Mouse (Mus musculus): ENCODE measurements at regions not wholly inside any gene's neighbourhood (a gene's known extent, or its start where the extent isn't known, plus 50 kb on each side); places are given as distances from the start of the nearest gene placed in this dataset.
A peak's percentile ranks its signal among the peaks of the same experiment; 100 is the strongest.
"Not testable (repeated sequence)": the region's sequence is repeated elsewhere in the genome, so short reads cannot be mapped to it uniquely, and the experiment has no call there.

DNA sequence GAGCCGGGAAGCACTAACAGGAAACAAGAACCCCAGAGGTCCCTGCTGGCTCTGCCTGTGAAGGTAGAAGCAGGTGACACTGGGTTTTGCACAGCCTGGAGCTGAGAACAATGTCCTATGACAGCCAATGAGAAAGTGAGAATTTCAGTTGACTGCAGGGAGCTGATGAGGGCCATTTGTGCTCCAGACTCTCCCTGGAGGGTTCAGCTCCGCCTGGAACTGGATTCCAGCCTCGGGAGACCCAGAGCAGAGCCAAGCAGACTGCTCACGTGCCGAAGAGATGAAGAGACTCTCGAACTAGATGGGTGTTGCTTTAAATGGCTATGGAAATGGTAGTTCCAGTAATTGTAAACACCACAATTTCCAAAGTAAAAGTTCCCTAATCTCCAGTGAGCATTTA, 93.5 kb downstream of the Cand1 start:
- DNase-seq (ENCODE audit: low read depth): no peak

DNA sequence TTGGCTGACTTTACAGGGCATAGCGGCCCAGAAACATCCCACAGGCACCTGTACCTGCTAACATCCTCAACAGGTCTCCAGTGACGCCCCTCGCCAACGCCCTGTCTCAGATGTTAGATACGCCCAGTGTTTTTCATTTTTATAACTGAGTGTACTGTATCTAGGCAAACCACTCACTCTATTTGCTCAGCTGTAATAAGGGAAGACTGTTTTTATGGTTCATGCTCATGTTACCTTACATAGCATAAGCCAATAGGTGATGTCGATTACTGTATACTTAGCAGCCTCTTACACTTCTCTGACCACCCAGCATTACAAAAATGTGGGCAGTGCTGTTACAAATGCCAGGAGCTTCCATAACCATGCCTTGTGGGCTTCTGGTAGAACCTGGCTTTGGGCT, 97.0 kb downstream of the Cand1 start:
- DNase-seq (ENCODE audit: low read depth): no peak

GRCm38 (mm10) chr10:119142307-119142706, 97.5 kb downstream of the Cand1 start:
- DNase-seq (ENCODE audit: low read depth): peak; percentile 58

- no peak for DNase-seq (ENCODE audit: low read depth)
Observed at GRCm38 (mm10) chr10:119138237-119138636, 101.6 kb downstream of the Cand1 start.

DNA sequence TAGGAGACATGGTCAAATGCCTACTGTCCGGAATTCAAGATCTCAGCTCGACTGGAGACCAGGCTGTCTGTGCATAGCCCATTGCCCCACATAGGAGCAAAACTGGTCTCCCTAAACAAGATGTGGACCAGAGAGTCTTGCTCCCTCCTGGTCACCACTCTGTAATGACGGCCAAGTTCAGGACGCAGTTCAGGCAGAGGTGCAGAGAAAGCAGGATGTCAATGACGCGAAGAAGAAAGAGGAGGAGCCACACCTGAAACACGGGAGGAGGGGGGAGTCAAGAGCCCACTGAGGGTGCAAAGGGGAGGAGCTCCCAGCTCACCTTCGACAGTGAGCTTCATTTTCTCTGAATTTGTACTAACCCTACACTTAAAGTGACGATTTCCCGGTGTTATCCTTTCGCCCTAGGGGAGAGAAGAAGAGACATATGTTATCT, 104.3 kb downstream of the Cand1 start:
- no peak for DNase-seq (ENCODE audit: low read depth)

DNA sequence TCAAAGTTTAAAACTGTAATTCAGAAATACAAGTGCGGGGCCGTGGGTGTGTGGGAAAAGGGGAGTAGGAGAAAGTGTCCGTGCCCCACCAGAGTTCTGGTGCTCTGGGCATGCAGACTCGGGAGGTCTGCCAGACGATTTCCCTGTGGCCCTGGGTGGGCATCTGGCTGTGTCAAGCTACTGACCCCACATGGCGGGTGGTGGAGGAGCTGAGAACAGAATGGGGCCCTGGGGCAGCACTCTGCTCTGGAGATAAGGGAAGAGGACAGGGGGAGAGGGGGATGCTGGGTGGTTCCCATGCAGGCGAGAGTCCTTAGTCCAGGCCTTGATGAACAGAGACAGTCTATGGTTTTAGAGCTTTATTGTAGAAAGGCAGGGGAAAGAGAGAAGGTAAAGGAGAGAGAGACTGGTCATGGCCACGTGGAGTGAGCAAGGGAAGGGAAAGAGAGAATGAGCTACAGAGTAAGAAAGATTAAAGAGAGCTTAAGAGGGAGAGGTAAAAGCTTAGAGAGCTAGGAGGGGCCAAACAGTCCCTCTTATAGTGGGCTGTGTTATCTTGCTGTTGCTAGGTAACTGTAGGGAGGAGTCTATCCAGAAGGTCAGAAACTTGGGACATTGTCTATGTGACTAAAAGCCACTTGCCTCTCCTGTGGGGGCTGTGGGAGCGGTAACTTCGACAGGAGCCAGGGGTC, 104.9 kb downstream of the Cand1 start:
- DNase-seq (ENCODE audit: low read depth): no peak

DNA sequence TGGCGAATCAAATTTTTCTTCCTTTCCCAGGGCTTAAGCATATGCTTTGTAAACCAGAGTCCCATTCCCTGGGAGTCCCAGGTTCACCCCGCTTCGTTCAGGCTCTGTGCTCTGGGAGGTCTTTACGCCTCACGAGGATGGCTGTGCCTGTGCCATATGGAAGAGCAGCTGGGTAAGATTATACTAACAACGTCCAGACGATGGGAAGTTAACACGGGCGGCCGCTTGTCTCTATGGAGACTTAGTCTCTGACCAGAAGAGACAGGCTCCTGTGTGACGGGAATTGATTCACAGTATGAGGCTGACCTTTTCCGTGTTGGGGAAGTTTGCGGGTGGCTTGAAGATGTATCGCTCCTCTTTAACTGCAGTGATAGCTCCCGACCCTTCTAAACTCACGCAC, 107.9 kb downstream of the Cand1 start:
- no peak for DNase-seq (ENCODE audit: low read depth)

DNA sequence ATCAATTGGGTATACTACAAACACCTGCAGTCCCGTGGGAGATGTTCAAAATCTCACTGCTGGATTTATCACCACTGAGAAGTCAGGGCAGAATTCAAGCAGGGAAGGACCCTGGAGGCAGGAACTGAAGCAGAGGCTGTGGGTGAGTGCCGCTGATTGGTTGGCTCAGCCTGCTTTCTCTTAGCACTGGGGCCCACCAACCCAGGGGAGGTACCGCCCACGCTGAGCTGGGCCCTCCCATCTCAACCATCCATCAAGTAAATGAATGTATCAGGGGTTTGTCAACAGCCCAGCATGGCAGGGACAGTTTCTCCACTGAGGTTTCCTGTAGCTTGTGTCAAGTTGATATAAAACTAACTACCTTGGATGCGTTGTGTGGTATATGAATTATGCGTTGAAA, 109.2 kb downstream of the Cand1 start:
- DNase-seq (ENCODE audit: low read depth): no peak

DNA sequence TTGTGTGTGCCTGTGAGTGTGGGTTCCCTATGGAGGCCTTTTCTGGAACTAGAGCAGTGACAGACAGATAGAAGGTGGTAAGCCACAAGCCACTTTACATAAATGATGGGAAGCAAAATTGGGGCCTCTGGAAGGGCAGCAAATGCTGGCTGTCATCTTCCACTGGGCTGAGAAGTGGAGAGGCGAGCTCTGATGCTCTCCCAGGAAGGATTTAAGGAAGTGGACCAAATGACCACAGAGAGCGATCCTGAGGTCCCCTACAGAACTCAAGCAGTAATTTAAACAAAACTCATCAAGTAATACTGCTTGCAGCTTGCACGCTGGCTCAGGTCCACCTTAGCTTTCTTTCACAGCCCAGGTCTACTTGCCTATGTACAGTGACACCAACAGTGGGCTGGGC, 111.8 kb downstream of the Cand1 start:
- DNase-seq (ENCODE audit: low read depth): no peak

- DNase-seq (ENCODE audit: low read depth): no peak
Observed at GRCm38 (mm10) chr10:119123517-119123916, 116.3 kb downstream of the Cand1 start.

DNA sequence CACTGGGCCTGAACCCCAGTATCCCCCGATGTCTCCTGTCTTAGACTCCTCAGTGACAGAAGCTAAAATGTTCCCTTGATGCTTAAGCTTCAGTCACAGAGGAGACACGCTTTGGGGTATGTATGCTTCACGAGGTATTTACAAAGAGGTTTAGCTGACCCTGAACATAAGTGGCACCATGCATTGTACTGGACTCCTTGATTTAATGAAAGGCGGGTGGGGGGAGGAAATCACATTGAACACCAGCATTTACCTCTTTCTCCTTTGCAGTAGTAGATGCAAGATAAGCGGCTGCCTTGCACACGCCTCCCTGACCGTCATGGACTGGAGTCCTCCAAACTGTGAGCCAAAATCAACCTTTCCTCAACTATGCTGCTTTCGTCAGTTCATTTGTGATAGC, 117.5 kb downstream of the Cand1 start:
- no peak for DNase-seq (ENCODE audit: low read depth)

GRCm38 (mm10) chr10:119121575-119121974, 118.3 kb downstream of the Cand1 start:
- no peak for DNase-seq (ENCODE audit: low read depth)

GRCm38 (mm10) chr10:119116843-119117390, 122.9 kb downstream of the Cand1 start:
- DNase-seq (ENCODE audit: low read depth): no peak

GRCm38 (mm10) chr10:119115200-119115599, 124.7 kb downstream of the Cand1 start:
- DNase-seq (ENCODE audit: low read depth): not testable (repeated sequence)

- DNase-seq (ENCODE audit: low read depth): peak; percentile 26
Observed at GRCm38 (mm10) chr10:119114653-119115052, 125.2 kb downstream of the Cand1 start.

GRCm38 (mm10) chr10:119111886-119112285, 128.0 kb downstream of the Cand1 start:
- DNase-seq (ENCODE audit: low read depth): no peak

GRCm38 (mm10) chr10:119111409-119111808, 128.4 kb downstream of the Cand1 start:
- DNase-seq (ENCODE audit: low read depth): no peak

DNA sequence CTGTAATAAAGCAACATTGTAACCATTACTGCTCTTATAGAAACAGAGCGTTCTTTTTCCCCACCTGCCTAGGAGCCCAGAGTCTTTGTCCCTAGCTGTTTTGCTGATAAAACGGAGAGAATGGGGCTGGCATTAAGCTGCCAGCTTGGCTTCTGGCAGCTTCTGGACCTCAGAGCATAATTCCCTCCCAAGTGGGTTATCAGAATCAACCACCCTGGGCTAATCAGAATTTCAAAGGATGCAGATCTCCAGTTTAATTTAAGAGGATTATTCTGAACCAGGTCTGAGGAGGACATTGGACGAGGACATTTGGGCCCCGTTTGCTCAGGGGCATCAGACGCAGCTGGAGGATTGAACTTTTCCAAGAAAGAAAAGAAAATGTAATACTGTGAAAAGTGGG, 129.2 kb downstream of the Cand1 start:
- DNase-seq (ENCODE audit: low read depth): no peak

GRCm38 (mm10) chr10:119109207-119109606, 130.6 kb downstream of the Cand1 start:
- DNase-seq (ENCODE audit: low read depth): no peak

DNA sequence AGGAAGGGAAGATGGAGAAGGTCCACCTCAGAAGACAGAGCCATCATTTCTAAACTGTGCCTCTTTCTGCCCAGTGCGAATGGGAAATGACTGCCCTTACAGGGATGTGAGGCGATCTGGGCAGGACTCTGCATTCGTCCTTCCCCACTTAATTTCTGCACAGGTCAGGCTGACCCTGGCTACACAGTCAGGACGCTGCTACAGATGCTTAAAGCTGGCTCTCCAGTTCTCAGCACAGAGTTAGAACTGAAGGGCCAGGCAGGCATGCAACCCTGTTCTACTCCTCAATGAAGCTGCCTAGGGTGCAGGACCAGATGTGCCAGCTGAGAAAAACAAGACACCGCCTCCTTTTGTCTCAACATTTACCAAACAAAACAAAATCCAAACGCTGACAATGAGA, 132.1 kb downstream of the Cand1 start:
- no peak for DNase-seq (ENCODE audit: low read depth)

DNA sequence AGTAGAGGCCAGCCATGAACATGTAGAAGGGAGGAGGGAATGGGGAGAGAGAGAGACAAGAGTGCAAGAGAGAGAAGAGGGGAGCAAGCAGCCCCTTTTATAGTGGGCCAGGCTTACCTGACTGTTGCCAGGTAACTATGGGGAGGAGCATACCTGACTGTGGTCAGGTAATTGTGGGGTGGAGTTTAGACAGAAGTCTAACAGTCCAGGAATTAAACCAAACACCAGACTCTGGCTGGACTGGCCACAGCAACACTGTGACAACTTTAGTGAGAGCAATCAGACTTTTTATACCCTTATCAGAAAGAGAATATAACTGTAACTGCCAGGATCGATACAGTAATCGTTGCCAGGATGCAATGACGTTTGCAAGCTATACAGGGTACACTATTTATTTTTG, 133.8 kb downstream of the Cand1 start:
- DNase-seq (ENCODE audit: low read depth): no peak

GRCm38 (mm10) chr10:119105279-119105881, 134.5 kb downstream of the Cand1 start:
- DNase-seq (ENCODE audit: low read depth): no peak

DNA sequence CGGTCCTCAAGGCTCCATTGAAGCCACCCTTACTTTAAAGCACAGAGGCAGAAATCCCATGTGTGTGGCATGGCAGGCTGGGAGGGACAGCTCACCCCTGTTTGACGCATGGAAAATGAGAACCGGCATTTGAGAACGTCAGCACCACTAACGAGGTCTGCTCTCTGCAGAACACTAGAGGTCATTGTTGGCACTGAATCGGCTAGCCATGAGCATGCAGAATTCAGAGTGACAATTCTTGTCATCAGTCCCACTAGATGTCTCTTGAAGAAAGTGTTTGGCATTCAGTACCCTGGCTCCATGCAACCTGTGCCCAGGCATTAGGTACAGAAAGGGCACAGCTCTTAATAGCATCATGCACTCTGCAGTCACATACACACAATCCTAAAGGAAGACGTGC, 139.3 kb downstream of the Cand1 start:
- DNase-seq (ENCODE audit: low read depth): no peak

All from induced T-regulatory cell, adult 2 months (primary cell).